Mouse (Mus musculus) E14TG2a.4 (cell line): ENCODE data around the gene Col16a1.

ENCODE experiments used
- H3K27me3 ChIP-seq: 2 replicates; pipeline ENCODE4 v1.6.1; 2014; ENCODE audit warnings: low read length, control low read depth; ENCODE audit not compliant: insufficient read depth
- H3K36me3 ChIP-seq: 2 replicates; pipeline ENCODE4 v1.6.1; 2014; ENCODE audit warnings: low read length, control low read depth; ENCODE audit not compliant: insufficient read depth
- H3K4me1 ChIP-seq: replicated peaks from 2 replicates; pipeline ENCODE4 v1.6.1; 2014; ENCODE audit warnings: low read depth, low read length, control low read depth
- H3K4me3 ChIP-seq: replicated peaks from 2 replicates; pipeline ENCODE4 v1.5.1; 2014; ENCODE audit warnings: mild to moderate bottlenecking, low read length
- H3K9me3 ChIP-seq: 2 replicates; pipeline ENCODE4 v1.6.1; 2014; ENCODE audit warnings: low read length, control low read depth
- CTCF ChIP-seq: conservative IDR thresholded peaks from 2 replicates; pipeline ENCODE4 v1.5.1; 2014; ENCODE audit warnings: low read length
- NANOG ChIP-seq: IDR thresholded peaks from 2 replicates; pipeline ENCODE4 v1.6.1; 2014; ENCODE audit warnings: borderline replicate concordance, low read length, mixed read lengths
- POU5F1 ChIP-seq: IDR thresholded peaks from 2 replicates; pipeline ENCODE4 v1.6.1; 2014; ENCODE audit warnings: low read length, borderline replicate concordance

Gene Col16a1

GRCm38 (mm10) chr4:130012234-130012633 lies 35.4 kb upstream of the Col16a1 start:
- Histone ChIP-seq H3K27me3 (peaks cover 62% of the 10 kb centered on the region), H3K9me3 (no peaks in the 10 kb centered on the region), H3K4me1 (peaks cover 67% of the 10 kb centered on the region), H3K4me3 (no peak overlapping the region), H3K36me3 (peaks cover 8% of the 10 kb centered on the region)
- TF ChIP-seq NANOG (no peak), CTCF (no peak), POU5F1 (no peak)

GRCm38 (mm10) chr4:130013111-130013510 lies 34.5 kb upstream of the Col16a1 start:
- TF ChIP-seq NANOG (no peak), CTCF (no peak), POU5F1 (no peak)
- H3K27me3 ChIP-seq = peaks cover 60% of the 10 kb centered on the region
- H3K9me3 ChIP-seq = no peaks in the 10 kb centered on the region
- peaks cover 8% of the 10 kb centered on the region for H3K36me3 ChIP-seq
- peak overlapping the region; percentile 45 for H3K4me3 ChIP-seq
- peaks cover 65% of the 10 kb centered on the region for H3K4me1 ChIP-seq

GRCm38 (mm10) chr4:130016010-130016409 lies 31.6 kb upstream of the Col16a1 start:
- H3K27me3 ChIP-seq = peaks cover 52% of the 10 kb centered on the region
- H3K4me1 ChIP-seq = peaks cover 52% of the 10 kb centered on the region
- TF ChIP-seq POU5F1 (no peak), CTCF (no peak)

GRCm38 (mm10) chr4:130017036-130017674 lies 30.5 kb upstream of the Col16a1 start:
- Histone ChIP-seq H3K9me3 (no peaks in the 10 kb centered on the region), H3K4me3 (no peak overlapping the region), H3K27me3 (peaks cover 52% of the 10 kb centered on the region), H3K4me1 (peaks cover 58% of the 10 kb centered on the region), H3K36me3 (0 out of 2 replicates have a peak, but pooled peaks cover under 1% of the 10 kb centered on the region)
- TF ChIP-seq NANOG = no peak
- no peak for TF ChIP-seq POU5F1
- TF ChIP-seq CTCF = no peak

More at GRCm38 (mm10) chr4:130016010-130016409, 31.6 kb upstream of the Col16a1 start:
- no peak overlapping the region for H3K4me3 ChIP-seq
- peaks cover 8% of the 10 kb centered on the region for H3K36me3 ChIP-seq
- H3K9me3 ChIP-seq = no peaks in the 10 kb centered on the region

GRCm38 (mm10) chr4:130022952-130023351 lies 24.7 kb upstream of the Col16a1 start:
- Histone ChIP-seq H3K4me3 (no peak overlapping the region), H3K4me1 (peaks cover 14% of the 10 kb centered on the region), H3K9me3 (no peaks in the 10 kb centered on the region), H3K36me3 (no peaks in the 10 kb centered on the region), H3K27me3 (peaks cover 48% of the 10 kb centered on the region)
- TF ChIP-seq CTCF = no peak
- TF ChIP-seq NANOG = no peak
- TF ChIP-seq POU5F1 = no peak

- Histone ChIP-seq H3K4me3 (no peak overlapping the region), H3K9me3 (no peaks in the 10 kb centered on the region), H3K4me1 (peaks cover 14% of the 10 kb centered on the region), H3K36me3 (no peaks in the 10 kb centered on the region), H3K27me3 (peaks cover 53% of the 10 kb centered on the region)
- TF ChIP-seq NANOG (no peak), CTCF (no peak), POU5F1 (no peak)
Measured at GRCm38 (mm10) chr4:130023511-130024231, 24.0 kb upstream of the Col16a1 start.

- Histone ChIP-seq H3K36me3 (no peaks in the 10 kb centered on the region), H3K27me3 (peaks cover 45% of the 10 kb centered on the region), H3K4me1 (peaks cover 13% of the 10 kb centered on the region), H3K4me3 (no peak overlapping the region), H3K9me3 (no peaks in the 10 kb centered on the region)
- TF ChIP-seq NANOG (no peak), CTCF (no peak), POU5F1 (no peak)
Measured at GRCm38 (mm10) chr4:130025544-130025943, 22.1 kb upstream of the Col16a1 start.

- TF ChIP-seq POU5F1 (no peak), CTCF (no peak), NANOG (no peak)
- H3K4me1 ChIP-seq = peaks cover 16% of the 10 kb centered on the region
- no peak overlapping the region for H3K4me3 ChIP-seq
- H3K27me3 ChIP-seq = peaks cover 46% of the 10 kb centered on the region
- no peaks in the 10 kb centered on the region for H3K9me3 ChIP-seq
- H3K36me3 ChIP-seq = no peaks in the 10 kb centered on the region
Measured at GRCm38 (mm10) chr4:130031146-130031545, 16.5 kb upstream of the Col16a1 start.
